Mouse (Mus musculus): ENCODE data around the gene Sbk1.

The Sbk1 gene

DNA sequence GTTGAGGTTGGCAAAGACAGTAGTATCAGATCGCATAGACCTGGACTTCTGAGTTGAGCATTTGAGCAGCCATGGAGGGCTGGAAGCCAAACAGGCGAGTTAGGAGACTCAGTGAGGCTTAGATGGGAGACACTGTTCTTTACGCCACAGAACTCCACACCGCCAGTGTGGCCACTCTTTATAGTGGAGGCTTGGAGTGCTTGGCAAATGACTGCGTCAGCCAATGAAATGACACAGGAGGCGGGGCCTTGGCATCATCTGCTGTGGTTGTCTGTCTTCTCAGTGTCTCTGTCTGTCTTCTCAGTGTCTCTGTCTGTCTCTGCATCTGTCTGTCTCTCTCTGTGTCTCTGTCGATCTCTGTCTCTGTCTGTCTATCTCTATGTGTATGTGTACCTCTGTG, 21.9 kb upstream of the Sbk1 start:
- no peak for TF ChIP-seq GATA4 (IDR thresholded peaks at IDR 0.05; ENCODE audit: insufficient replicate concordance, low read length)

DNA sequence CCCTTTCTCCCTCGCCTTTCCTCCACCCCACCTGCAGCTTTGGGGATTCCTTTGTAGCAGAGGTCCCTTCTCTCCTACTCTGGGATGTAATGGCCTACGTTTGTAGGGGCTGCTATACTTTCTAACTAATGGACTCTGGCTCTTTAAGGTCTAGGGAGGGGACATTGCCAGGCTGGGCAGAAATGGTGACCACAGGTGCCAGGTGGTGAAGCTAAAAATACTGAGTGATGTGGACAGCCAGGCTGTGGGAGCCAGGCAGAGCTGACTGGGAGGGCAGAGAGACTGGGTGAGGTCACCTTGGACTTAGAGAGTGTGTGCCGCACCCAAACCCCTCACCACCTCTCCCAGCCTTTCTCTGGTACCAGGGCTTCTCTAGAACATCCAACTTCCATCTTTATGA, 20.7 kb upstream of the Sbk1 start:
- TF ChIP-seq GATA4 (IDR thresholded peaks at IDR 0.05; ENCODE audit: insufficient replicate concordance, low read length), result no peak

DNA sequence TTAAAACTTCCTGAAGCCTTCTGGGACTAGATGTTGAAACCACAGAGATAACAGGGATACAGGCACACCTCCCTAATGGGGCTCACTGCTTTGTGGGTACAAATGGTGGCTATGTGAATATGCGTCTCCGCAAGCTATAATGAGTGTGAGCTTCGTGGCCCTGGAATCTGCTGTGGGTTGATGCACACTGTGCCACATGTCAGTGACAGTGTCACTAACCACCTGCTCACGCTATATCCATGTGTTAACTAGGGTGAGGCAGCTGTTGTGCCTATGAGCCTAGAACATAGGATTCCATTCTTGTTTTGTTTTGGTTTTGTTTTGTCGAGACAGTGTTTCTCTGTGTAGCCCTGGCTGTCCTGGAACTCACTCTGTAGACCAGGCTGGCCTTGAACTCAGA, 20.2 kb upstream of the Sbk1 start:
- no peak for TF ChIP-seq GATA4 (IDR thresholded peaks at IDR 0.05; ENCODE audit: insufficient replicate concordance, low read length)

DNA sequence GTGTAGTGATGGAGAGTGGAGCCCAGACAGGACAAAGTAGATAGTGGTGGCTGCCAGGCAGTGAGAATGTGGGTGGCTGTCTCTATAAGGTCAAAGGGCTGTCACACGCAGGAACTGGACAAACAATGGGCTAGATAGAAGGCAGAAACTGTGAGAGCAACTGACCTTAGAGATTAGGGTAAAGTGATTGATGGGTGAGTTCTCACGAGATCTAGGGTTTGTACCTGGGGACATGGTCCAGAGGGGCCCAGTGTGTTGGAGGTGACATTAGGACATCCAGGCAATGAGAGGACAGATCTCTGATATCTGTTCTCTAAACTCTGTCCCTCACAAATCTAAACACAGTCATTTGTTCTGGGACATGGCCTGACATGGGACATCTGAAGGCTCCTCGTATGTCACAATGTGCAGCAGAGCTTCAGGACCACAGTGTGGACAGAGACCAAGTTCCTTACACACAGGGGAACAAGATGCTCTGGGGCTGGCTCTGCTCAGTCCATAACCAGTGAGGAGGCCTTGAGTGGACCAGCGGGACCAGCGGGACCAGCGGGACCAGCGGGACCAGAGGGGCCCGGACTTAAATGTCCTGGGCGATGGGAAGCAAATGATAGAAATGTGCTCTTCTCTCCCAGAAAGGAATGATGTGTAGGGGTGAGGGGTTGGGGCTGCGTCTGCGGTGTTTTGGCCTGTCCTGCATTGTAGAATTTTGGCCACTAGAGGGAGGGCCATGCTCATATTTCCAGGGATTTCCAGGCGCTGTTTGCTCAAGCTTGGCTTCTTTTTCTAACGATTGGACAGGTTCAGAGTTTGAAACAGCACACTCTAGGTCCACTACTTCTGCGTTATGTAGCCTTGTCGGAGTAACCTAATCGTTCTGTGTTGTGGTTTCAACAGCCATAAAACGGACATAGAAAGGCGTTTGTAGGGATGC, 11.9 kb upstream of the Sbk1 start:
- TF ChIP-seq GATA4 (IDR thresholded peaks at IDR 0.05; ENCODE audit: insufficient replicate concordance, low read length), result no peak

DNA sequence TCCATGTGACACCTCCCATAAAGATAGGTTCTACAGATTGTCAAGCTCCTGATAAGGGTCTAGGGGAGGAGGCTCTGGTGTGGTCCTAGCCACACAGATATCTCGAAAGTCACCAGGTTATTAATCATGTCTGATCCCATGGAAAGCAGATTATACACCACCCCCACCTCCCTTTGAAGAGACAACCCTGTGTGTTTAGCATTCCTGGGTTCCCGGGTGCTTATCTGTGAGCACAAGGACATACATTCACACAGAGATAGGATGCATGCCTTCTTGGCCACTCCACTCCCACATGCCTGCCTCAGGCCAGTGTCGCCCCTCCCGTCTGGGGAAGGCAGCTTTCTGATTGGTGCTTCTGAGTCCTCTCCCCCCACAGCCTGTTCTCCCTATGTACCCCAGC, 10.6 kb upstream of the Sbk1 start:
- TF ChIP-seq GATA4 (IDR thresholded peaks at IDR 0.05; ENCODE audit: insufficient replicate concordance, low read length), result no peak

DNA sequence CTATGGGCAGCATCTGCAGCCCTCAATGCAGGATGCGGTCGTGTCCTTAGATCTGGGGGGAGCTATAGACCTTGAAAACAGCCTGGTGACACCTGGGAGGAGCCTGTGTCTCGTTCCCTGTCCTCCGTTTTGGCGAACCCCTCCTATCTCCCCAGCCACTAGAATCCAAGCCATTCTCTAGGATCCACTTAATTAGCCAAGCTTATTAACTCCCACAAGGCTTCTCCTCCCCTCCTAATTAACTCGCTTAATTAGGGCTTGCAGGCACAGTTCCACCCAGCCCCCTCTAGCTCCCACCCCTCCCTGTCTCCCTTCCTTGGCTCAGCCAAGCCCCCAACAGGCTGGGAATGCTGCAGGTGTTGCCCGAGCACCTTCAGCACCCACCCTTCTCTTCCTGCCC, 8.5 kb upstream of the Sbk1 start:
- no peak for TF ChIP-seq GATA4 (IDR thresholded peaks at IDR 0.05; ENCODE audit: insufficient replicate concordance, low read length)

DNA sequence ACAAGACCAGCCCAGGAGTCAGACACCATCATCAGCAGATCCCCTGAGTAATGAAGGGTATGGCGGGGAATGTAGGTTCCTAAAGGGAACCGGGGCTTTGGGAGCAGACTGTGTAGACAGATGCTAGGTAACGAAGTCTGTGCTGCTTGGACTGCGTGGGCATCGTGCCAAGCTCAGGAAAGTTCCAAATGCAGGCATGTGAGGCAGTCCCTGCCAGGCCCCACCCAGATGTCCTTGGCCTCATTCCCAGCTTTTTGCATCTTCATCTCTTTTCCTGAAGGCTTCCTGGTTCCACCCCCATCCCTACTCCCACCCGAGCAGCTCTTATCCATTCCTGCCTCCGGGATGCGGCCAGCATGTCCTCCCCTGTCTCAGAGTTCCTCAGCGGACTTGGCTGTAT, 6.5 kb upstream of the Sbk1 start:
- TF ChIP-seq GATA4 (IDR thresholded peaks at IDR 0.05; ENCODE audit: insufficient replicate concordance, low read length), result no peak

DNA sequence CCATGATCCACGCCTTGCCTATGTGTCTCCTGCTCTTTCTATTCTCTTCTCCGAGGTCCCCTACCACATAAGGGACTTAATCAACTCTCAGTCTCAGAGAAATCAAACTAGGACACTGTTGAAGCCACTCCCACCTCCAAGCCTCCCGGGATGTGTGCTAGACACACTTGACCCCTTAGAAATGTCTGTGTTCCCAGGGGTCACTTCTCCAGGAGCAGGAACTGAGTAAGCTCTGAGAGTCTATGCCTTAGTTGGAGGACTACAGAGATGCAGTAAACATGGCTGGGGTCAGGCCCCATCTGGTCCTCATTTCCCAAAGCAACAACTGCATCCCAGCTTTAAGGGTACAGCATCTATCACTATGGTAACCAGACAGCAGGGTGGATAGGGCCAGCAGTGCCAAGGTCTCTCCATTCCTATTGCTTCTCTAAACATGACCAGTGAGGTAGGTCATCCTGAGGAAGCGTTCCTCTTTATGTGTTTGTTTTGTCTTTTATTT, 6.0 kb upstream of the Sbk1 start:
- TF ChIP-seq GATA4 (IDR thresholded peaks at IDR 0.05; ENCODE audit: insufficient replicate concordance, low read length), result no peak

DNA sequence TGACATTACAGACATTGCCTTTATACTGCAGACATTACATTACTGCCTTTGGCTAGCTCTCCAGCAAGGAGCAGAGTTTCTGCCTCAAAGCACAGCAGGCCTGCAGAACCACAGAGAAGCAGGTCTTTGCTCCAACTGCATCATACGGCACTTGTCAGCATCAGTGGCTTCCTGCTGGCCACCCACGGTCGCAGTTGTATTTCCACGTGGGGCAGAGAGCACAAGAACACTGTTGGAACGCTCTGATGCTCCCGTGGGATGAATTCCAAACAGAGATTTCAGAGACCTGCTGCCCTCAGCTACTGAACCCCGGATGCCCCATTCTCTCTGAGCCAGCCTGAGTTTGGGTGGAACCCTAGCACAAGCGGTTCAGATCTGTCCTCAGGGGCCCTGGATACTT, 4.8 kb upstream of the Sbk1 start:
- no peak for TF ChIP-seq GATA4 (IDR thresholded peaks at IDR 0.05; ENCODE audit: insufficient replicate concordance, low read length)

DNA sequence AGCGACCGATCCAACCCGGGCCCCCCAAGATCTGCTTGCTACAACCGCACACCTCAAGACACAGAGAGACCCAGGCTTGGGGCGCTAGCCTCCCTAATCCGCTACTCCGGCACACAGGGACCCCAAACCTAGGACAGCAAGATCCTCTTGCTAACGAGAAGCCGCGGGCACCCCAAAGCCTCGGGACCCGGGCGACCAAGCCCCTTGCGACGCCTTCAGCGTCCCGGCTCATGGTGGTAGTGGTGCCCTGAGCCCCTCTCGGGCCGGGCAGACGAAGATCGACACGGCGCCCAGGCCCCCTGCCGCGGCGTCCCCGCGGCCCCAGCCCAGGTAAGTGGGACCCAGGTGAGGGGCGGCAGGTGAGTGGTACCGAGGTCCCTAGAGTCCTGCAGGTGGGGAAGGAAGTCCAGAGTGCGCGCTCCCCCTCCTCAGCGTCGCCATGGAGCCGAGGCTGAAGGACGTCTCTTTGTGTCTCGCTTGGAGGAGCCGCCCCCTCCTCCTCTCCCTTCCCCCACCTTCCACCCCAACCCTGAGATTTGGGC, 422 bp downstream of the Sbk1 start:
- no peak for TF ChIP-seq GATA4 (IDR thresholded peaks at IDR 0.05; ENCODE audit: insufficient replicate concordance, low read length)

DNA sequence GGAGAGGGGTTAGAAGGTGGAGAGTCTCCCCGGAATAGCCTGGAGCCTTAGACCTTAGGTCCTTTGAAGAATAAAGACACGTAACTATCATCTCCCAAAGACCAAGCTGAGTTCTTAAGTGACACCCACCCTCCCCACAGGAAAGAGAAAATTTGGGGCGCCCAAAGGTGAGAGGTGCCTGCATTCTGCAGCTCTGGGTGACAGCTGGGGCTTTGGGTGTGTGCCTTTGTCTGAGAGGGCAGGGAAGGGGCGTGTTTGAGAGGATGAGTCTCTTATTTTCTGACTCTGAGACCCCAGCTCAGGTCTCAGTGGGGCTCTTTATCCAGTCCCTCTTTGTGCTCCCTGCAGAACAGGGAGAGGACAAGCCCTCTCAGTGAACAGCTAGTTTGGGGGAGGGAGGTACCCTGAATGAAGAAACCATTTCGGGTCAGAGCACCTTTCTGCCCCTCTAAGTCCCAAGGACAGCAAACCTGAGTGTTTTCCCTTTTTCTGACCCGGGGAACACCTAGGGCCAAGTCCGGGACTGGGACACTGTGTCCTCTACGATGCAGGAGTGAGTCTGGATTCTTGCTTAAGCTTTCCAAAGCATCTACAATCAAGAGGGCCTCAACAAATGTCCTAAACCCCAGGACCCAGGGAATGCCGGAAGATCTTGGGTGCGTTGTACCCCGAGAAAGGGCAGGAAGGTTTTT, 1.1 kb downstream of the Sbk1 start:
- TF ChIP-seq GATA4 (IDR thresholded peaks at IDR 0.05; ENCODE audit: insufficient replicate concordance, low read length), result no peak

DNA sequence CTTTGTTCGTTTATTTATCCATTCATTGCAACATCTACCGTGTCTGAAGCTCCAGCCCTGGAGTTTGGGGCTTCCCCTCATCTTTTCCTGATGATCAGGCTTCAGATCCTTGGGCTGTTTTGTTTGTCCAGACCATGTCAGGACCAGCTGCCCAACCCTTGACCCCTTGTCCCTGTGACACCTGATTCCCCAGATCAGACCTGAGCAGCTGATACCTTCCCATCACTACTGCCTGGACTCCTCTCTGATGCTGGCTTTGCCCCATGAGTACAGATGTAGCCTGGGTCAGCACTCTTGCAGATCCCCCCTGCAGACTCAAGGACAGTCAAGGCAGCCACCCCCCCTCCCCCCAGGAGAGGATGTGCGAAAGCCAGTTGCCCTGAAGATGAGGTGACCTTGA, 1.7 kb downstream of the Sbk1 start:
- no peak for TF ChIP-seq GATA4 (IDR thresholded peaks at IDR 0.05; ENCODE audit: insufficient replicate concordance, low read length)

DNA sequence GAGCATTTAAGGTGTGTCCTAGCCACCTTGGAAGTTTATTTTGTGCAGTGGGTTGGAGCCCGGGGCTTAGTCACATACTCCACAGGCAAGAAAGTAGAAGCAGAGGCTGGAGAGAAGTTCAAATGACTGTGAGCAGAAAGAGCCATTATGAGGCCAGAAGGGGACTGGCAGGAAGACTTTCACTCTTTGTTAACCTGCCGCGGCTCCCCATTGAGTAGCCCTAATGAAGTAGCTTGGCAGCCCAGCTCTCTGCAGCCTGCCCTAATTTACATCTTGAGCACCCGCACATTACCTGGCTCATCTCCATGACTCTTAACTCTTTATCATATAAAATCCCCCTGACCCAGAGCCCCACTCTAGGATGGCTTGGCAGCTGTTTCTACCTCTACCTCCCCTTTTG, 2.2 kb downstream of the Sbk1 start:
- no peak for TF ChIP-seq GATA4 (IDR thresholded peaks at IDR 0.05; ENCODE audit: insufficient replicate concordance, low read length)

DNA sequence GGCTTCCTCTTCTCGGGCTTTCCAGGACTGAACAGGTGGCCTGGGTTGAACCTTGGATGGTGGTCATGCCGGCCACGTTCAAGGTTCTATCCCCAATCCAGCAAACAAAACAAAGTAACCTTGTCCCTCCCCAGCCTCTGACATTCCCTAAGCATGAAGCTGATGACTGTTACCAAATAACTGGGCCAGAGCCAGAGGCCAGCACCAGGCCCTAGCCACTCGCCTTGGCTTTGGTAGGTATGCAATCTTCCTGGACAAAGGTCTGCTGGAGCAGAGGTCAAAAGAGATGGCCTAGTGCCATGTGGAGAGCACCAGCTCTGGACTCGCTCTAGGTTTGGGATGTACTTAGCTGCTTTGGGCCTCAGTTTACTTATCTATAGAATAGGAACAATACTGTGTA, 3.3 kb downstream of the Sbk1 start:
- no peak for TF ChIP-seq GATA4 (IDR thresholded peaks at IDR 0.05; ENCODE audit: insufficient replicate concordance, low read length)

DNA sequence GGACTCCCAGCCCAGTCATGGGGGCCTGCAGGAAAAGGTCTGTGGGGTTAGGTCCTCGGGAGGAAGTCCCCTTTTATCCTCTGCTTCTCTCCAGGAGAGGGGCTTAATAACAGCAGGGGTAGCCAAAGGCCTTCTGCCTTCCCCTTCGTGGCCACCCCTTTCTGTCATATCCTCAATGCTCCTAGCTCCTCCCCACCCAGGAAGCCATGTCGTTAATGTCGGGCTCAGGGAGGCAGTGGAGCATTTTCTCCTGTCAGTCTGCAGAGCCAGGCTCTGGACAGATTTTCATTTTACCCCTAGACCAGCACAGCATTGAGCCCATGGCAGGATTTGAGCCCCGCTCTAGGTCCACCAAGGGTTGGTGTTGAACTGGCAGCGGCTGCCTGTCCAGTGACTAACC, 3.9 kb downstream of the Sbk1 start:
- no peak for TF ChIP-seq GATA4 (IDR thresholded peaks at IDR 0.05; ENCODE audit: insufficient replicate concordance, low read length)

Data from liver, adult (tissue).